Mouse (Mus musculus) ES-E14 (cell line): ENCODE data around the gene Timm29.

ENCODE experiments used
- CHD2 ChIP-seq: IDR thresholded peaks from 2 replicates; pipeline ENCODE4 v1.6.1; 2014; ENCODE audit warnings: mild to moderate bottlenecking, low read depth, low read length, inconsistent platforms
- HCFC1 ChIP-seq: IDR thresholded peaks from 2 replicates; pipeline ENCODE4 v1.6.1; 2012; ENCODE audit warnings: low read length, inconsistent platforms, borderline replicate concordance; ENCODE audit not compliant: insufficient read depth
- MAFK ChIP-seq: IDR thresholded peaks from 2 replicates; pipeline ENCODE4 v1.6.1; 2014; ENCODE audit warnings: mild to moderate bottlenecking, low read depth, low read length, inconsistent platforms; ENCODE audit not compliant: insufficient read depth

DNA sequence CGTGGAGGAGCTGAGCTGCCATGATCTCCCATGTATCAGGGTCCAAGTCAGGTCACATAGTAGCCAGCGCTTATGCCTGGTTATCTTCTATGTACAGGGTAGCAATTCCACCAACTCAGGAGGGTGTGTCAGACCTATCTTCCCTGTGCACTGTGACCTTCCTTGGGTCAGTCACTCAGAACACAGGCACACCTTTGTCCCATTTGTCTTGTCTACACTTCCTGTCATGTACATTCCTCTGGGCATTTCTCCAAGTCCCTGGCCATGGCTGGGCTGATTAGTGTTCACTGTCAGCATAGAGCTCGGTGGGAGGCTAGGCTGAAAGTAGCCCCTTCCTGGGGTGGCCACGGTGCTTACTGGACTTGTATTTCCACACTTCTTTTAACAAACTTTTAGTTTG, 34.2 kb upstream of the Timm29 start:
- TF ChIP-seq MAFK (no peak), HCFC1 (no peak), CHD2 (no peak)
